Mouse (Mus musculus) liver, postnatal 0 days (tissue): ENCODE measurements around the gene Tox4.

Experiments
- CTCF ChIP-seq: sonication (generic); IDR thresholded peaks from 2 replicates; pipeline ENCODE4 v1.5.1; 2016; ENCODE audit warnings: antibody characterized with exemption, low read depth
- EP300 ChIP-seq: IDR thresholded peaks from 2 replicates; pipeline ENCODE4 v1.6.1; 2016; ENCODE audit warnings: antibody characterized with exemption, low read depth, mild to moderate bottlenecking

- TF ChIP-seq CTCF, result no peak
- TF ChIP-seq EP300, result no peak
These were observed 48.5 kb downstream of the Tox4 start for GRCm38 (mm10) chr14:52327375-52327901.
